Mouse (Mus musculus): Measurements from ENCODE around the gene Gm20388. TPM values are rescaled to one million over a fixed set of nuclear protein-coding genes. Genes with fewer than 3 reads are reported as not detected.
A peak's percentile ranks its signal among the peaks of the same experiment; 100 is the strongest.

Gm20388 gene
- polyA plus RNA-seq, 1 experiment, result 49.7 TPM

DNA sequence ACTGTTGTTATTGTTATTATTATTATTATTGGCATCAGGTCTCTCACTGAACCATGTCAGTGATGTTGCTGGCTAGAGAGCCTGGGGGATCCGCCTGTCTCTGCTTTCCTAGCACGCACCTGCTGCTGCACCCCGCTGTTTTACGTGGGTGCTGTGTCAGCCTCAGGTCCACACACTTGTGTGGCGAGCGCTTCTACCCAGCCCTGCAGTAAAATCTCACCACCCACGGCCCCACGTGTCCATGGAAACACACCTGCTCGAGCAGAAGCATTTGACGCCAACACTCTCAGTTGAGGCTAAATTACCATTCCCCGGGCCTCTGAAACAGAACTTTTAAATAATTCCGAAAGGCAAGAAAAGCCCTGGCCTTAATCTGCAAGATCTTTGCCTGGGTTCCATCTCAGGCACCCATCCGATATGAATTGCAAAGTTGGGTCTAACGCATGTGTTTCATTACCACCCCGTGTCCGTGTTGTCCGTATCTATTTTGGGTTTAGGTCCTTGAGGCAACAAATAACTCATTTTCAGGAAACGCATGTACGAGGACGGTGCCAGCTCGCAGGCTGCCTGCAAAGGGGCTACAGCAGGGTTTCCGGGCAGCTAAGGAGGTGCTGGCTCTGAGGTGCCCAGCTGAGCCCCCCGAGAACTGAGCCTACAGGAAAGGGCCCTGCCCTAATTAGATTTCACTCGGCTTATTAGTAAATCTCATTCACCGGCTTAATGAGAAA, 1461.4 kb downstream of the Gm20388 start:
- peak; percentile 38 for DNase-seq
- no peak overlapping the region for H3K27ac ChIP-seq (ENCODE audit: insufficient read depth, low read depth, low read length)
- H3K27me3 ChIP-seq (replicated peaks; ENCODE audit: control insufficient read depth, insufficient read depth, low read length), result no peaks in the 10 kb centered on the region
- no peak overlapping the region for H3K4me3 ChIP-seq (ENCODE audit: insufficient read depth, low read depth, low read length)
- no peaks in the 10 kb centered on the region for H3K4me1 ChIP-seq (ENCODE audit: control insufficient read depth, insufficient read depth, low read length)
- WGBS, result 75% methylated on average over 25 of the region's 25 CpGs
- TF ChIP-seq CTCF (conservative IDR thresholded peaks at IDR 0.05; ENCODE audit: insufficient read depth, insufficient read length, low read depth, low read length) (no peak), POLR2A (IDR thresholded peaks at IDR 0.05; ENCODE audit: low read depth, low read length) (no peak)
- no peaks in the 10 kb centered on the region for H3K36me3 ChIP-seq (ENCODE audit: control insufficient read depth, insufficient read depth, low read length)

DNA sequence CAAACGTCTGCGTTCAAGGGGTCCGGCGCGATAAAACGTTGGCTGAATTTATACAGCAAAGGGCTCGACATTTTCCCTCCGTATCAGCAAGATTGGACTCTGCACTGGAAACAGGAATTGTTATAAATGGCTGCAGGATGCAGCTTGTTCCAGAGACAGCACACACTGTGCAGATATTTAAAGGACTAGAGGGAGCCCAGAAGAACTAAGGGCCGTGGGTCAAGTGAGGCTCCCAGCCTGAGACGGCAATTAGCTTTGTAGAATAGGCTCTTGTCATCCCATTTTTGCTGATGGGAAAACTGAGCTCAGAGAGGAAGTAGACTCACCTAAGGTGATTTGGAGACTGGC, 1462.0 kb downstream of the Gm20388 start:
- H3K27ac ChIP-seq (ENCODE audit: insufficient read depth, low read depth, low read length), result no peak overlapping the region
- WGBS, result 58% methylated on average over 10 of the region's 10 CpGs
- H3K4me1 ChIP-seq (ENCODE audit: control insufficient read depth, insufficient read depth, low read length), result no peaks in the 10 kb centered on the region
- H3K27me3 ChIP-seq (replicated peaks; ENCODE audit: control insufficient read depth, insufficient read depth, low read length), result no peaks in the 10 kb centered on the region
- no peak overlapping the region for H3K4me3 ChIP-seq (ENCODE audit: insufficient read depth, low read depth, low read length)
- TF ChIP-seq POLR2A (IDR thresholded peaks at IDR 0.05; ENCODE audit: low read depth, low read length) (no peak), CTCF (conservative IDR thresholded peaks at IDR 0.05; ENCODE audit: insufficient read depth, insufficient read length, low read depth, low read length) (no peak)
- no peaks in the 10 kb centered on the region for H3K36me3 ChIP-seq (ENCODE audit: control insufficient read depth, insufficient read depth, low read length)
- DNase-seq, result peak; percentile 39

- H3K27me3 ChIP-seq (replicated peaks; ENCODE audit: control insufficient read depth, insufficient read depth, low read length), result no peaks in the 10 kb centered on the region
- WGBS, result 47% methylated on average over 9 of the region's 9 CpGs
- TF ChIP-seq CTCF (conservative IDR thresholded peaks at IDR 0.05; ENCODE audit: insufficient read depth, insufficient read length, low read depth, low read length), result 0 out of 2 replicates have a peak, but pooled peaks have one; percentile 19
- TF ChIP-seq POLR2A (IDR thresholded peaks at IDR 0.05; ENCODE audit: low read depth, low read length), result no peak
- H3K27ac ChIP-seq (ENCODE audit: insufficient read depth, low read depth, low read length), result no peak overlapping the region
- H3K4me3 ChIP-seq (ENCODE audit: insufficient read depth, low read depth, low read length), result no peak overlapping the region
- H3K36me3 ChIP-seq (ENCODE audit: control insufficient read depth, insufficient read depth, low read length), result no peaks in the 10 kb centered on the region
- no peak for DNase-seq
- H3K4me1 ChIP-seq (ENCODE audit: control insufficient read depth, insufficient read depth, low read length), result no peaks in the 10 kb centered on the region
Measured at GRCm38 (mm10) chr8:121374284-121374683, 1463.6 kb downstream of the Gm20388 start.

DNA sequence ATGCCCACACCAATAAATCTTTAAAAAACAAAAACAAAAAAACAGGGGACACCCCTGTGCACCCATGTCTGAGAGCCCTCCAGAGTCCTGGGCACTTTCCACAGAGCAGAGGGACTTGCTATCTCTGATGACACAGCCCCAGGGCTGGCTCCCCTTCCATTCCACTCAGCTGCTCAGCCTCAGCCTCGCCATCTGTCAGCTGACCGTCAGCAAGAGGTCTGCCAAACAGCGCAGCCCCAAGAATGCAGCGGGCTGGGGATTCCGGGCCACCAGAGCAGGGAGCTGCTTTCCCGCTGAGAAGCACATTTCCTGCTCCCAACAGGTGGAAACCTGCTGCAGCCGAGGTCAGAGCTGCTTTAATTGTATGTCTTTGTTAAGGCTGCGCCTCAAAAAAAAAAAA, 1464.1 kb downstream of the Gm20388 start:
- Histone ChIP-seq H3K27me3 (replicated peaks; ENCODE audit: control insufficient read depth, insufficient read depth, low read length) (no peaks in the 10 kb centered on the region), H3K36me3 (ENCODE audit: control insufficient read depth, insufficient read depth, low read length) (no peaks in the 10 kb centered on the region), H3K27ac (ENCODE audit: insufficient read depth, low read depth, low read length) (no peak overlapping the region), H3K4me1 (ENCODE audit: control insufficient read depth, insufficient read depth, low read length) (no peaks in the 10 kb centered on the region), H3K4me3 (ENCODE audit: insufficient read depth, low read depth, low read length) (no peak overlapping the region)
- TF ChIP-seq CTCF (conservative IDR thresholded peaks at IDR 0.05; ENCODE audit: insufficient read depth, insufficient read length, low read depth, low read length), result no peak
- TF ChIP-seq POLR2A (IDR thresholded peaks at IDR 0.05; ENCODE audit: low read depth, low read length), result no peak
- peak; percentile 49 for DNase-seq
- WGBS, result 24% methylated on average over 8 of the region's 8 CpGs

- H3K4me3 ChIP-seq (ENCODE audit: insufficient read depth, low read depth, low read length), result no peak overlapping the region
- H3K4me1 ChIP-seq (ENCODE audit: control insufficient read depth, insufficient read depth, low read length), result no peaks in the 10 kb centered on the region
- no peaks in the 10 kb centered on the region for H3K36me3 ChIP-seq (ENCODE audit: control insufficient read depth, insufficient read depth, low read length)
- no peak for TF ChIP-seq CTCF (conservative IDR thresholded peaks at IDR 0.05; ENCODE audit: insufficient read depth, insufficient read length, low read depth, low read length)
- DNase-seq, result peak; percentile 93
- peak overlapping the region; percentile 37 for H3K27ac ChIP-seq (ENCODE audit: insufficient read depth, low read depth, low read length)
- no peaks in the 10 kb centered on the region for H3K27me3 ChIP-seq (replicated peaks; ENCODE audit: control insufficient read depth, insufficient read depth, low read length)
- WGBS, result 47% methylated on average over 10 of the region's 10 CpGs
Measured at GRCm38 (mm10) chr8:121376116-121376950, 1465.7 kb downstream of the Gm20388 start.

GRCm38 (mm10) chr8:121377680-121378079, 1467.0 kb downstream of the Gm20388 start:
- no peaks in the 10 kb centered on the region for H3K4me1 ChIP-seq (ENCODE audit: control insufficient read depth, insufficient read depth, low read length)
- WGBS, result 32% methylated on average over 10 of the region's 10 CpGs
- H3K4me3 ChIP-seq (ENCODE audit: insufficient read depth, low read depth, low read length), result no peak overlapping the region
- TF ChIP-seq POLR2A (IDR thresholded peaks at IDR 0.05; ENCODE audit: low read depth, low read length) (no peak), CTCF (conservative IDR thresholded peaks at IDR 0.05; ENCODE audit: insufficient read depth, insufficient read length, low read depth, low read length) (no peak)
- peak; percentile 48 for DNase-seq
- no peaks in the 10 kb centered on the region for H3K27me3 ChIP-seq (replicated peaks; ENCODE audit: control insufficient read depth, insufficient read depth, low read length)
- H3K36me3 ChIP-seq (ENCODE audit: control insufficient read depth, insufficient read depth, low read length), result no peaks in the 10 kb centered on the region
- no peak overlapping the region for H3K27ac ChIP-seq (ENCODE audit: insufficient read depth, low read depth, low read length)

DNA sequence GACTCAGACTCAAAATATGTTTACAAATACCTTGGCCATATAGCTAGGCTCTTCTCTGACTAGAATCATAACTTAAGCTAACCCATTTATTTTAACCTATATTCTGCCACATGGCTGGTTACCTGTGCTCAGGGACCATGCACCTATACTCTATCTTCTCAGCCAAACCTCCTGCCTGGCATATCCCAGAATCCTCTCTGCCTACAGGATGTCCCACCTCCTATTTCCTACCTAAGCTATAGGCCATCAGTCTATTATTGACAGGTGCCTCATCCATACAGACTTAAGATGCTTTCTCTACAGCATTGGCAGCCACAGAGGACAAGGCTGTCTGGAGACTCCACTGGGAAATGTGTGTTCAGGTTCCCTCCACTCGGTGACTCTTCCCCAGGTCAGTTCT, 1468.7 kb downstream of the Gm20388 start:
- no peak overlapping the region for H3K4me3 ChIP-seq (ENCODE audit: insufficient read depth, low read depth, low read length)
- no peak overlapping the region for H3K27ac ChIP-seq (ENCODE audit: insufficient read depth, low read depth, low read length)
- DNase-seq, result no peak
- 94% methylated on average over 1 of the region's 1 CpGs for WGBS
- H3K27me3 ChIP-seq (replicated peaks; ENCODE audit: control insufficient read depth, insufficient read depth, low read length), result no peaks in the 10 kb centered on the region
- no peaks in the 10 kb centered on the region for H3K4me1 ChIP-seq (ENCODE audit: control insufficient read depth, insufficient read depth, low read length)
- H3K36me3 ChIP-seq (ENCODE audit: control insufficient read depth, insufficient read depth, low read length), result no peaks in the 10 kb centered on the region
- no peak for TF ChIP-seq CTCF (conservative IDR thresholded peaks at IDR 0.05; ENCODE audit: insufficient read depth, insufficient read length, low read depth, low read length)
- TF ChIP-seq POLR2A (IDR thresholded peaks at IDR 0.05; ENCODE audit: low read depth, low read length), result no peak

Measured in kidney, adult 2 months (tissue).